Mouse (Mus musculus): Measurements from ENCODE around the gene Anapc13. TPM values are rescaled to one million over a fixed set of nuclear protein-coding genes. Genes with fewer than 3 reads are reported as not detected.
A peak's percentile ranks its signal among the peaks of the same experiment; 100 is the strongest.

The Anapc13 gene
- polyA plus RNA-seq, 1 experiment from 2014 or later, result 185 TPM

GRCm38 (mm10) chr9:102615071-102615470 lies 11.0 kb upstream of the Anapc13 start:
- peaks cover 33% of the 10 kb centered on the region for H3K36me3 ChIP-seq

GRCm38 (mm10) chr9:102616267-102616666 lies 9.8 kb upstream of the Anapc13 start:
- no peaks in the 10 kb centered on the region for H3K27me3 ChIP-seq
- 0 out of 2 replicates have a peak overlapping the region, but pooled peaks have one; percentile 11 for H3K27ac ChIP-seq
- no peak for ATAC-seq (ENCODE audit: insufficient number of reproducible peaks, insufficient read depth, low FRiP score, low TSS enrichment)
- H3K9me3 ChIP-seq, result no peaks in the 10 kb centered on the region
- peaks cover 26% of the 10 kb centered on the region for H3K36me3 ChIP-seq
- no peak overlapping the region for H3K9ac ChIP-seq
- no peak overlapping the region for H3K4me2 ChIP-seq (replicated peaks)
- H3K4me3 ChIP-seq, result no peak overlapping the region
- H3K4me1 ChIP-seq, result 0 out of 2 replicates have a peak, but pooled peaks cover under 1% of the 10 kb centered on the region
- 76% methylated on average over 9 of the region's 9 CpGs for WGBS

More at GRCm38 (mm10) chr9:102615071-102615470, 11.0 kb upstream of the Anapc13 start:
- Histone ChIP-seq H3K27me3 (no peaks in the 10 kb centered on the region), H3K9ac (no peak overlapping the region), H3K4me3 (no peak overlapping the region), H3K9me3 (no peaks in the 10 kb centered on the region), H3K27ac (no peak overlapping the region), H3K4me2 (replicated peaks) (no peak overlapping the region), H3K4me1 (no peaks in the 10 kb centered on the region)
- WGBS, result 84% methylated on average over 3 of the region's 3 CpGs
- ATAC-seq (ENCODE audit: insufficient number of reproducible peaks, insufficient read depth, low FRiP score, low TSS enrichment), result no peak

- 49% methylated on average over 5 of the region's 5 CpGs for WGBS
- Histone ChIP-seq H3K4me2 (replicated peaks) (no peak overlapping the region), H3K4me3 (no peak overlapping the region), H3K36me3 (0 out of 2 replicates have a peak, but pooled peaks cover 2% of the 10 kb centered on the region), H3K9me3 (no peaks in the 10 kb centered on the region), H3K27ac (no peak overlapping the region), H3K27me3 (no peaks in the 10 kb centered on the region), H3K9ac (no peak overlapping the region), H3K4me1 (peaks cover 9% of the 10 kb centered on the region; the same call in 1 of the 2 replicates)
- ATAC-seq (ENCODE audit: insufficient number of reproducible peaks, insufficient read depth, low FRiP score, low TSS enrichment), result no peak
Measured at GRCm38 (mm10) chr9:102621385-102621784, 4.7 kb upstream of the Anapc13 start.

- H3K9me3 ChIP-seq, result no peaks in the 10 kb centered on the region
- H3K27me3 ChIP-seq, result no peaks in the 10 kb centered on the region
- no peak overlapping the region for H3K9ac ChIP-seq
- H3K36me3 ChIP-seq, result no peaks in the 10 kb centered on the region
- peaks cover 14% of the 10 kb centered on the region for H3K4me1 ChIP-seq
- no peak overlapping the region for H3K4me3 ChIP-seq
- ATAC-seq (ENCODE audit: insufficient number of reproducible peaks, insufficient read depth, low FRiP score, low TSS enrichment), result no peak
- WGBS, result 30% methylated on average over 5 of the region's 5 CpGs
- H3K4me2 ChIP-seq (replicated peaks), result no peak overlapping the region
- H3K27ac ChIP-seq, result no peak overlapping the region
Measured at GRCm38 (mm10) chr9:102622192-102622857, 3.8 kb upstream of the Anapc13 start.

DNA sequence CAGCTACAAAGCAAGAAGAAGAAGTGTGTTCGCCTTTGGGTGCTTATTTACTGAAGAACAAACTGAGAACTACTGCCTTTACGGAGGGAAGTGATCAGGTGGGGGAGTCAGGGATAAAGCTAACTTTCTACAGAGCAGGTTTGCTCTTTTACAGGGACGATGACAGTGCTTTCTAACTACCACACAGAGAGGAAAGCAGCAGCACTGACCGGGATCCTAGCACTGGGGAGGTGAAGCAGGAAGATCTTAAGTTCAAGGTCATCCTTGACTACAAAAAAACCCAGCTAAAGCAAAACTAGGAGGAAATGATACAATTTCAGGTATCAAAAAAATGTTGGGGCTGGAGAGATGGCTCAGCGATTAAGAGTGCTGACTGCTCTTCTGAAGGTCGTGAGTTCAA lies 3.2 kb upstream of the Anapc13 start:
- Histone ChIP-seq H3K27ac (no peak overlapping the region), H3K4me2 (replicated peaks) (no peak overlapping the region), H3K4me1 (peaks cover 18% of the 10 kb centered on the region), H3K36me3 (no peaks in the 10 kb centered on the region), H3K4me3 (no peak overlapping the region), H3K27me3 (no peaks in the 10 kb centered on the region), H3K9ac (no peak overlapping the region), H3K9me3 (no peaks in the 10 kb centered on the region)
- 79% methylated on average over 6 of the region's 6 CpGs for WGBS
- no peak for ATAC-seq (ENCODE audit: insufficient number of reproducible peaks, insufficient read depth, low FRiP score, low TSS enrichment)

- H3K9me3 ChIP-seq, result no peaks in the 10 kb centered on the region
- no peaks in the 10 kb centered on the region for H3K36me3 ChIP-seq
- peaks cover 18% of the 10 kb centered on the region for H3K4me1 ChIP-seq
- no peak overlapping the region for H3K4me3 ChIP-seq
- no peak overlapping the region for H3K4me2 ChIP-seq (replicated peaks)
- H3K9ac ChIP-seq, result no peak overlapping the region
- WGBS, result 89% methylated on average over 7 of the region's 7 CpGs
- no peak for ATAC-seq (ENCODE audit: insufficient number of reproducible peaks, insufficient read depth, low FRiP score, low TSS enrichment)
- no peak overlapping the region for H3K27ac ChIP-seq
- no peaks in the 10 kb centered on the region for H3K27me3 ChIP-seq
Measured at GRCm38 (mm10) chr9:102623581-102623980, 2.5 kb upstream of the Anapc13 start.

DNA sequence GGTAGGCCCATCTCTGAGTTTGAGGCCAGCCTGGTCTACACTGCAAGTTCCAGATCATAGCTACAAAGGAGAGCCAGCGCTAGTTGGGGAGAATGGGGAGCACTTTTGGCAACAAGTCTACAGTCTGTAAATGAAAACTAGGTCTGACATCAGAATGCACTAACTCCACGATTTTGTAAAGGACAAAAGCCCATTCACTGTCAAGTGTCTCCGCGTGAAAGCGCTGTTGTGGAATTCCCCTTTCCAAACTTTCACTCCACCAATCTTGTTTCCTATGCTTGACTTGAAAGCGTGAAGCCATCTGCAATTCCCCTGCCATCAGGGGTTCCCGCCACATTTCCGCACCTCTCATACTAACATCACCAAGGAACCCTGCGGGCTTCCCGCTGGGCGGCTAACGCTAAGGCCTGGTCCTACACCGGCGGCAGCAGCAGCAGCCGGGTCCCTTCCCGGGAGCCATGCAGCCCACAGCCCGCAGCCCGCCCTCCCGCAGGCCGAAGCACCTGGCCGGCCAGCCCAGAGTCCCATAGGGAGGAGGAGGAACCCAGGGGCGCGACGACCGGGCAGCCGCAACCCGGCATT lies 604 bp upstream of the Anapc13 start:
- WGBS, result 1% methylated on average over 27 of the region's 27 CpGs
- H3K36me3 ChIP-seq, result no peaks in the 10 kb centered on the region
- peak overlapping the region; percentile 98 for H3K27ac ChIP-seq
- peak; percentile 43 for ATAC-seq (ENCODE audit: insufficient number of reproducible peaks, insufficient read depth, low FRiP score, low TSS enrichment)
- peak overlapping the region; percentile 90 for H3K4me3 ChIP-seq
- H3K9ac ChIP-seq, result peak overlapping the region; percentile 99
- H3K9me3 ChIP-seq, result no peaks in the 10 kb centered on the region
- H3K4me2 ChIP-seq (replicated peaks), result peak overlapping the region; percentile 74
- H3K27me3 ChIP-seq, result no peaks in the 10 kb centered on the region
- H3K4me1 ChIP-seq, result peaks cover 18% of the 10 kb centered on the region

- peaks cover 2% of the 10 kb centered on the region; the same call in 1 of the 2 replicates for H3K36me3 ChIP-seq
- peak overlapping the region; percentile 98 for H3K27ac ChIP-seq
- no peaks in the 10 kb centered on the region for H3K9me3 ChIP-seq
- 1% methylated on average over 9 of the region's 9 CpGs for WGBS
- peaks cover 15% of the 10 kb centered on the region for H3K4me1 ChIP-seq
- ATAC-seq (ENCODE audit: insufficient number of reproducible peaks, insufficient read depth, low FRiP score, low TSS enrichment), result peak; percentile 7; the same call in 1 of the 2 replicates
- H3K4me3 ChIP-seq, result peak overlapping the region; percentile 90
- peak overlapping the region; percentile 99 for H3K9ac ChIP-seq
- no peaks in the 10 kb centered on the region for H3K27me3 ChIP-seq
- H3K4me2 ChIP-seq (replicated peaks), result peak overlapping the region; percentile 74
Measured at GRCm38 (mm10) chr9:102626839-102627225, 736 bp downstream of the Anapc13 start.

DNA sequence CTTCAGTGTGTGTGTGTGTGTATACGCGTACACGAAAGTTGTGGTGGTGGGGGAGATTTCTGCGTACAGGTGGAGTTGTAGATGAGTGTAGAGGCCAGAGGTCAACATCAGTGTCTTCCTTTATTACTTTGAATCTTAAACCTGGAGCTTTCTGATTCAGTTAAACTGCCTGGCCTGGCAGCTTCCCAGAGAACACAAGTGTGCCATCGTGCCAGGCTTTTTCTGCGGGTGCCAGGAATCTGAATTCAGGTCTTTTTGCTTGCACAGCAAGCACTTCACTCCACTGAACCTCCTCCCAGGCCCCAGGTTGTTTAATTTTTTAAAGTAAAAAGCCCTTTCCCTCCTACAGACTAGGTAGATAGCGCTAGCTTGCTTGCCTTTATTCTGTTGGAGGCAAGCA lies 1.3 kb downstream of the Anapc13 start:
- H3K27ac ChIP-seq, result peak overlapping the region; percentile 98; the same call in 1 of the 2 replicates
- peaks cover 5% of the 10 kb centered on the region; the same call in 1 of the 2 replicates for H3K36me3 ChIP-seq
- H3K9me3 ChIP-seq, result no peaks in the 10 kb centered on the region
- no peaks in the 10 kb centered on the region for H3K27me3 ChIP-seq
- H3K4me3 ChIP-seq, result peak overlapping the region; percentile 90
- peak overlapping the region; percentile 99 for H3K9ac ChIP-seq
- H3K4me1 ChIP-seq, result peaks cover 15% of the 10 kb centered on the region
- ATAC-seq (ENCODE audit: insufficient number of reproducible peaks, insufficient read depth, low FRiP score, low TSS enrichment), result no peak
- WGBS, result 87% methylated on average over 7 of the region's 7 CpGs
- peak overlapping the region; percentile 74 for H3K4me2 ChIP-seq (replicated peaks)

GRCm38 (mm10) chr9:102629052-102629451 lies 3.0 kb downstream of the Anapc13 start:
- Histone ChIP-seq H3K9ac (no peak overlapping the region), H3K9me3 (no peaks in the 10 kb centered on the region), H3K4me2 (replicated peaks) (no peak overlapping the region), H3K36me3 (peaks cover 6% of the 10 kb centered on the region; the same call in 1 of the 2 replicates), H3K27ac (no peak overlapping the region), H3K27me3 (no peaks in the 10 kb centered on the region), H3K4me1 (peaks cover 15% of the 10 kb centered on the region), H3K4me3 (no peak overlapping the region)
- WGBS, result 55% methylated on average over 7 of the region's 7 CpGs
- ATAC-seq (ENCODE audit: insufficient number of reproducible peaks, insufficient read depth, low FRiP score, low TSS enrichment), result no peak

- Histone ChIP-seq H3K36me3 (peaks cover 9% of the 10 kb centered on the region; the same call in 1 of the 2 replicates), H3K4me2 (replicated peaks) (no peak overlapping the region), H3K27me3 (no peaks in the 10 kb centered on the region), H3K4me3 (no peak overlapping the region), H3K27ac (peak overlapping the region; percentile 5; the same call in 1 of the 2 replicates), H3K4me1 (peaks cover 11% of the 10 kb centered on the region), H3K9me3 (no peaks in the 10 kb centered on the region), H3K9ac (no peak overlapping the region)
- no peak for ATAC-seq (ENCODE audit: insufficient number of reproducible peaks, insufficient read depth, low FRiP score, low TSS enrichment)
- WGBS, result 52% methylated on average over 2 of the region's 2 CpGs
Measured at GRCm38 (mm10) chr9:102631589-102632147, 5.6 kb downstream of the Anapc13 start.

GRCm38 (mm10) chr9:102632173-102632572 lies 6.1 kb downstream of the Anapc13 start:
- H3K36me3 ChIP-seq, result peaks cover 9% of the 10 kb centered on the region; the same call in 1 of the 2 replicates
- no peaks in the 10 kb centered on the region for H3K9me3 ChIP-seq
- no peak overlapping the region for H3K4me3 ChIP-seq
- no peaks in the 10 kb centered on the region for H3K27me3 ChIP-seq
- H3K9ac ChIP-seq, result no peak overlapping the region
- H3K4me2 ChIP-seq (replicated peaks), result no peak overlapping the region
- peak overlapping the region; percentile 5; the same call in 1 of the 2 replicates for H3K27ac ChIP-seq
- whole genome bisulfite sequencing, result 87% methylated on average over 4 of the region's 4 CpGs
- no peak for ATAC-seq (ENCODE audit: insufficient number of reproducible peaks, insufficient read depth, low FRiP score, low TSS enrichment)
- peaks cover 12% of the 10 kb centered on the region for H3K4me1 ChIP-seq
